Mouse (Mus musculus) kidney, adult 2 months (tissue): ENCODE data around the gene Hist1h3d.
A peak's percentile ranks its signal among the peaks of the same experiment; 100 is the strongest.
"Not testable (repeated sequence)": the region's sequence is repeated elsewhere in the genome, so short reads cannot be mapped to it uniquely, and the experiment has no call there.

Experiments
- CTCF ChIP-seq: fragments of 200-500 bp; conservative IDR thresholded peaks from 2 replicates; pipeline ENCODE4 v1.5.1; 2011; ENCODE audit warnings: low read depth, mild to moderate bottlenecking, control low read depth, low read length, moderate library complexity, mixed read lengths; ENCODE audit not compliant: insufficient read depth, insufficient read length
- POLR2A ChIP-seq: fragments of 200-500 bp; IDR thresholded peaks from one replicate; pipeline ENCODE4 v1.6.1; 2011; ENCODE audit warnings: low read depth, low read length, control low read depth

GRCm38 (mm10) chr13:23622175-23622671 is 46.7 kb downstream of the Hist1h3d start, which contains the start of gene Hist1h1e:
- not testable (repeated sequence) for TF ChIP-seq CTCF
- peak; percentile 98 for TF ChIP-seq POLR2A
